Mouse (Mus musculus): ENCODE measurements around the gene Plekhj1. TPM values are rescaled to one million over a fixed set of nuclear protein-coding genes. Genes with fewer than 3 reads are reported as not detected.

The Plekhj1 gene
- total and polyA plus RNA-seq, 2 experiments: 16.0 to 42.2 TPM

GRCm38 (mm10) chr10:80792175-80793032, 6.0 kb downstream of the Plekhj1 start:
- Histone ChIP-seq H3K27ac (replicated peaks; ENCODE audit: insufficient read depth, low read depth, low read length) (no peak overlapping the region), H3K4me3 (ENCODE audit: insufficient read depth, low read depth, low read length) (no peak overlapping the region), H3K4me1 (ENCODE audit: control insufficient read depth, insufficient read depth, low read length) (peaks cover 7% of the 10 kb centered on the region), H3K79me2 (ENCODE audit: control insufficient read depth, insufficient read depth, low read length) (peaks cover under 1% of the 10 kb centered on the region; the same call in 1 of the 2 replicates), H3K27me3 (ENCODE audit: control insufficient read depth, insufficient read depth, low read length) (no peaks in the 10 kb centered on the region), H3K36me3 (ENCODE audit: control insufficient read depth, insufficient read depth, low read length) (peaks cover 4% of the 10 kb centered on the region; the same call in 1 of the 2 replicates), H3K9ac (ENCODE audit: low read depth, low read length) (no peak overlapping the region)
- 89% methylated on average over 40 of the region's 41 CpGs for WGBS
- no peak for DNase-seq (ENCODE audit: extremely low read depth, low read depth, low spot score)
- TF ChIP-seq CTCF (IDR thresholded peaks at IDR 0.05; ENCODE audit: low read depth, low read length) (no peak), POLR2A (IDR thresholded peaks at IDR 0.05; ENCODE audit: extremely low read depth, insufficient read depth, low read length) (no peak)

DNA sequence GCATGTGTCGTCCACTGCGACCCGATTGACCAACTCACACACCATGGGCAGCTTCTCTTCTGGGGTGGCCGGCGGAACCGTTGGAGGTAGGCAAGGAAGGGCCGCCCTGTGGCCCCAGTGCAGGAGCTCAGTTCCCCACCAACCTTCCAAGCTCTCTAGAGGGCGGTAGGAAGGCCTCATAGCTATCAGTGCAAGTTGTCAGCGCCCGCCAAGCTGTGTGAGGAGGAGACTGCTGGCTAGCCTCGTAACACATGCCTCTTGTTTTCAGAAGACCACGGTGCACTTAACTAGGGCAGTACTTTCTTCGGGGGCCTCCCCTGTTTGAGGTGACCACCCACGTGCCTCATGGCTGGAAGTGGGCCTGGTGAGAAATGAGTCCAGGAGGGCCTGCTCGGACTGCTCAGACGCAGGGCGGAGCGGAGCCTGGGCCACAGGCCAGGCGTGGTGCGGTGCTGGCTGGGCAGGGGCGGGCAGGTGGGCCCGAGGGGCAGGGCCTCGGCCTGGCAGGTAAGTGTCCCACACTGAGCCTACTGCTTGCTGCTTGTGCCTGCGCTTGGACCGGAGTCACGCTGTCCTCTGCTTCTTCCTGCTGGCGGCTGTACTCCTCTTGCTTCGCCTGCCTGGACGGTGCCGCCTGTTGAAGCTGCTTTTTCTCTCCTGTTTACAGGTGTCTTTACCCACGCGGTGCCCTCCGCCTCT, 6.8 kb downstream of the Plekhj1 start:
- no peak for TF ChIP-seq POLR2A (IDR thresholded peaks at IDR 0.05; ENCODE audit: extremely low read depth, insufficient read depth, low read length)
- no peak for TF ChIP-seq CTCF (IDR thresholded peaks at IDR 0.05; ENCODE audit: low read depth, low read length)
- Histone ChIP-seq H3K4me3 (ENCODE audit: insufficient read depth, low read depth, low read length) (no peak overlapping the region), H3K27me3 (ENCODE audit: control insufficient read depth, insufficient read depth, low read length) (no peaks in the 10 kb centered on the region), H3K36me3 (ENCODE audit: control insufficient read depth, insufficient read depth, low read length) (peaks cover 4% of the 10 kb centered on the region; the same call in 1 of the 2 replicates), H3K9ac (ENCODE audit: low read depth, low read length) (no peak overlapping the region), H3K4me1 (ENCODE audit: control insufficient read depth, insufficient read depth, low read length) (0 out of 2 replicates have a peak, but pooled peaks cover 1% of the 10 kb centered on the region), H3K27ac (replicated peaks; ENCODE audit: insufficient read depth, low read depth, low read length) (no peak overlapping the region), H3K79me2 (ENCODE audit: control insufficient read depth, insufficient read depth, low read length) (no peaks in the 10 kb centered on the region)
- 91% methylated on average over 33 of the region's 33 CpGs for WGBS
- DNase-seq (ENCODE audit: extremely low read depth, low read depth, low spot score): no peak

GRCm38 (mm10) chr10:80790761-80791404, 7.5 kb downstream of the Plekhj1 start:
- Histone ChIP-seq H3K27ac (replicated peaks; ENCODE audit: insufficient read depth, low read depth, low read length) (no peak overlapping the region), H3K9ac (ENCODE audit: low read depth, low read length) (no peak overlapping the region)
- no peak for DNase-seq (ENCODE audit: extremely low read depth, low read depth, low spot score)

GRCm38 (mm10) chr10:80787517-80787916, 10.9 kb downstream of the Plekhj1 start:
- Histone ChIP-seq H3K4me1 (ENCODE audit: control insufficient read depth, insufficient read depth, low read length) (no peaks in the 10 kb centered on the region), H3K9ac (ENCODE audit: low read depth, low read length) (no peak overlapping the region), H3K4me3 (ENCODE audit: insufficient read depth, low read depth, low read length) (no peak overlapping the region), H3K27me3 (ENCODE audit: control insufficient read depth, insufficient read depth, low read length) (no peaks in the 10 kb centered on the region), H3K36me3 (ENCODE audit: control insufficient read depth, insufficient read depth, low read length) (peaks cover 14% of the 10 kb centered on the region; the same call in 1 of the 2 replicates), H3K27ac (replicated peaks; ENCODE audit: insufficient read depth, low read depth, low read length) (no peak overlapping the region), H3K79me2 (ENCODE audit: control insufficient read depth, insufficient read depth, low read length) (no peaks in the 10 kb centered on the region)
- DNase-seq (ENCODE audit: extremely low read depth, low read depth, low spot score): no peak
- WGBS: 77% methylated on average over 2 of the region's 2 CpGs
- TF ChIP-seq CTCF (IDR thresholded peaks at IDR 0.05; ENCODE audit: low read depth, low read length) (no peak), POLR2A (IDR thresholded peaks at IDR 0.05; ENCODE audit: extremely low read depth, insufficient read depth, low read length) (no peak)

More at GRCm38 (mm10) chr10:80790761-80791404, 7.5 kb downstream of the Plekhj1 start:
- no peaks in the 10 kb centered on the region for H3K4me1 ChIP-seq (ENCODE audit: control insufficient read depth, insufficient read depth, low read length)
- peaks cover 5% of the 10 kb centered on the region; the same call in 1 of the 2 replicates for H3K36me3 ChIP-seq (ENCODE audit: control insufficient read depth, insufficient read depth, low read length)
- WGBS: 90% methylated on average over 19 of the region's 19 CpGs
- H3K79me2 ChIP-seq (ENCODE audit: control insufficient read depth, insufficient read depth, low read length): no peaks in the 10 kb centered on the region
- no peak overlapping the region for H3K4me3 ChIP-seq (ENCODE audit: insufficient read depth, low read depth, low read length)
- TF ChIP-seq CTCF (IDR thresholded peaks at IDR 0.05; ENCODE audit: low read depth, low read length) (no peak), POLR2A (IDR thresholded peaks at IDR 0.05; ENCODE audit: extremely low read depth, insufficient read depth, low read length) (no peak)
- H3K27me3 ChIP-seq (ENCODE audit: control insufficient read depth, insufficient read depth, low read length): no peaks in the 10 kb centered on the region

DNA sequence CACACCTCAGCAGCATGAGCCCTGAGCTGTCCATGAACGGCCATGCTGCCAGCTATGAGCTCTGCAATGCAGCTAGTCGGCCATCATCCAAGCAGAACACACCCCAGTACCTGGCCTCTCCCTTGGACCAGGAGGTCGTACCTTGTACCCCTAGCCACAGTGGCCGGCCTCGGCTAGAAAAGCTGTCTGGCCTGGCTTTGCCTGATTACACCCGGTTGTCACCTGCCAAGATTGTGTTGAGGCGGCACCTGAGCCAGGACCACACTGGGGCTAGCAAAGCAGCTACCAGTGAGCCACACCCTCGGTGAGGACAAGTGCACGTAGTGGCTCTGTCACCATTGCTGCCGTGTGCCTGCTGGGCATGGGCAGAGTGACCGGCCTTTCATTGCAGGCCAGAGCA, 12.5 kb downstream of the Plekhj1 start:
- Histone ChIP-seq H3K4me3 (ENCODE audit: insufficient read depth, low read depth, low read length) (no peak overlapping the region), H3K79me2 (ENCODE audit: control insufficient read depth, insufficient read depth, low read length) (no peaks in the 10 kb centered on the region), H3K9ac (ENCODE audit: low read depth, low read length) (no peak overlapping the region), H3K27me3 (ENCODE audit: control insufficient read depth, insufficient read depth, low read length) (no peaks in the 10 kb centered on the region), H3K4me1 (ENCODE audit: control insufficient read depth, insufficient read depth, low read length) (no peaks in the 10 kb centered on the region), H3K27ac (replicated peaks; ENCODE audit: insufficient read depth, low read depth, low read length) (no peak overlapping the region), H3K36me3 (ENCODE audit: control insufficient read depth, insufficient read depth, low read length) (peaks cover 17% of the 10 kb centered on the region; the same call in 1 of the 2 replicates)
- DNase-seq (ENCODE audit: extremely low read depth, low read depth, low spot score): no peak
- TF ChIP-seq CTCF (IDR thresholded peaks at IDR 0.05; ENCODE audit: low read depth, low read length) (no peak), POLR2A (IDR thresholded peaks at IDR 0.05; ENCODE audit: extremely low read depth, insufficient read depth, low read length) (no peak)
- WGBS: 93% methylated on average over 11 of the region's 11 CpGs
